Mouse (Mus musculus) heart, embryonic 14.5 days (tissue): ENCODE results near the gene Olfr473. TPM values are rescaled to one million over a fixed set of nuclear protein-coding genes. Genes with fewer than 3 reads are reported as not detected.
"Not testable (repeated sequence)": the region's sequence is repeated elsewhere in the genome, so short reads cannot be mapped to it uniquely, and the experiment has no call there.

Source experiments
- ATAC-seq: fragments of 200-750 bp; cut with Nextera tagmentation; 2 replicates; pipeline ENCODE4 v1.8.0; 2017; ENCODE audit warnings: low read depth, moderate TSS enrichment; ENCODE audit not compliant: insufficient number of reproducible peaks, insufficient read depth, low FRiP score
- H3K27ac ChIP-seq, 2 experiments: fragments of 200-500 bp in 1 of 2; fragments of 300-500 bp in 1 of 2; sonication (generic) in 1 of 2; replicated peaks in 1 of 2; 2 replicates each; pipeline ENCODE4 v1.5.1; 2012 to 2014; ENCODE audit warnings: low read depth in 2 of 2, low read length in 2 of 2, control low read depth in 1 of 2, mild to moderate bottlenecking in 1 of 2, mixed read lengths in 1 of 2; ENCODE audit not compliant: control insufficient read depth in 1 of 2, insufficient read depth in 1 of 2
- H3K27me3 ChIP-seq: fragments of 300-500 bp; sonication (generic); 2 replicates; pipeline ENCODE4 v1.6.1; 2014; ENCODE audit warnings: mild to moderate bottlenecking, low read length, control low read depth; ENCODE audit not compliant: control insufficient read depth, insufficient read depth
- H3K36me3 ChIP-seq: fragments of 300-500 bp; sonication (generic); 2 replicates; pipeline ENCODE4 v1.6.1; 2014; ENCODE audit warnings: mild to moderate bottlenecking, control low read depth, low read length, mixed read lengths; ENCODE audit not compliant: control insufficient read depth, insufficient read depth
- H3K4me1 ChIP-seq, 2 experiments: fragments of 200-500 bp in 1 of 2; fragments of 300-500 bp in 1 of 2; sonication (generic) in 1 of 2; 2 replicates each; pipeline ENCODE4 v1.6.1; 2012 to 2014; ENCODE audit warnings: low read length in 2 of 2, control low read depth in 1 of 2, mixed read lengths in 1 of 2; ENCODE audit not compliant: control insufficient read depth in 2 of 2, insufficient read depth in 2 of 2
- H3K4me2 ChIP-seq: fragments of 300-500 bp; sonication (generic); 2 replicates; pipeline ENCODE4 v1.6.1; 2014; ENCODE audit warnings: mild to moderate bottlenecking, low read length
- H3K4me3 ChIP-seq, 2 experiments: fragments of 200-500 bp in 1 of 2; fragments of 300-500 bp in 1 of 2; sonication (generic) in 1 of 2; 2 replicates each; pipeline ENCODE4 v1.5.1; 2012 to 2014; ENCODE audit warnings: low read length in 2 of 2, mild to moderate bottlenecking in 2 of 2, control low read depth in 1 of 2, low read depth in 1 of 2, moderate library complexity in 1 of 2; ENCODE audit not compliant: control insufficient read depth in 1 of 2, insufficient read depth in 1 of 2
- H3K9ac ChIP-seq: fragments of 300-500 bp; sonication (generic); 2 replicates; pipeline ENCODE4 v1.6.1; 2014; ENCODE audit warnings: mild to moderate bottlenecking, low read length
- H3K9me3 ChIP-seq: fragments of 300-500 bp; sonication (generic); 2 replicates; pipeline ENCODE4 v1.6.1; 2016; ENCODE audit warnings: low read length, control low read depth; ENCODE audit not compliant: control insufficient read depth
- WGBS: fragments of 180-500 bp; shearing (Covaris S2); extraction: QIAGEN DNeasy Blood & Tissue Kit; methylation state at CpG from one replicate; pipeline ENCODE4 v1.1.7; 2014; 5-methylcytosine and 5-hydroxymethylcytosine counted together
- polyA plus RNA-seq: library from polyadenylated mRNA; unstranded; fragments of >200 nt; fragmentation: Nextera tagmentation; extraction: Ambion mirVana; gene quantifications from 2 replicates; pipeline ENCODE4 v1.2.1, GENCODE M21; 2014

Olfr473 gene
- not detected in 2 replicates for polyA plus RNA-seq

GRCm38 (mm10) chr7:107930146-107930545 lies at the start of gene Olfr473:
Gene Olfr473 (plus strand): TSS chr7:107930446.
- no peak within 1 kb of the TSS for H3K27ac ChIP-seq
- WGBS: 88% methylated on average over 1 of the region's 1 CpGs
- H3K9ac ChIP-seq: no peak within 1 kb of the TSS
- ATAC-seq: no peak
- H3K36me3 ChIP-seq: no peaks in the 10 kb centered on the region
- H3K4me3 ChIP-seq: no peak within 1 kb of the TSS
- H3K27me3 ChIP-seq: no peaks in the 10 kb centered on the region
- no peaks in the 10 kb centered on the region for H3K4me1 ChIP-seq
- no peak within 1 kb of the TSS for H3K4me2 ChIP-seq
- no peaks in the 10 kb centered on the region for H3K9me3 ChIP-seq

- no peak within 1 kb of the TSS for H3K4me2 ChIP-seq
- no peaks in the 10 kb centered on the region for H3K27me3 ChIP-seq
- H3K9me3 ChIP-seq: no peaks in the 10 kb centered on the region
- H3K9ac ChIP-seq: no peak within 1 kb of the TSS
- H3K4me1 ChIP-seq: no peaks in the 10 kb centered on the region
- no peak for ATAC-seq
- no peaks in the 10 kb centered on the region for H3K36me3 ChIP-seq
- no peak within 1 kb of the TSS for H3K4me3 ChIP-seq
- H3K27ac ChIP-seq: no peak within 1 kb of the TSS
Measured at GRCm38 (mm10) chr7:107897602-107898001, 32.6 kb upstream of the Olfr473 start, which contains the start of gene Olfr472. Gene Olfr472 (plus strand): TSS chr7:107897902.

GRCm38 (mm10) chr7:107952539-107952938 lies 22.3 kb downstream of the Olfr473 start:
- H3K9ac ChIP-seq, H3K27ac ChIP-seq, H3K4me1 ChIP-seq, H3K36me3 ChIP-seq, H3K9me3 ChIP-seq, H3K4me3 ChIP-seq, H3K27me3 ChIP-seq, H3K4me2 ChIP-seq, ATAC-seq: not testable (repeated sequence)
- WGBS: 93% methylated on average over 12 of the region's 12 CpGs

GRCm38 (mm10) chr7:107954343-107954742 lies 24.1 kb downstream of the Olfr473 start, which contains the start of gene Olfr474:
Gene Olfr474 (plus strand): TSS chr7:107954643.
- no peak within 1 kb of the TSS for H3K27ac ChIP-seq
- H3K9me3 ChIP-seq: 0 out of 2 replicates have a peak, but pooled peaks cover 3% of the 10 kb centered on the region
- 70% methylated on average over 1 of the region's 1 CpGs for WGBS

DNA sequence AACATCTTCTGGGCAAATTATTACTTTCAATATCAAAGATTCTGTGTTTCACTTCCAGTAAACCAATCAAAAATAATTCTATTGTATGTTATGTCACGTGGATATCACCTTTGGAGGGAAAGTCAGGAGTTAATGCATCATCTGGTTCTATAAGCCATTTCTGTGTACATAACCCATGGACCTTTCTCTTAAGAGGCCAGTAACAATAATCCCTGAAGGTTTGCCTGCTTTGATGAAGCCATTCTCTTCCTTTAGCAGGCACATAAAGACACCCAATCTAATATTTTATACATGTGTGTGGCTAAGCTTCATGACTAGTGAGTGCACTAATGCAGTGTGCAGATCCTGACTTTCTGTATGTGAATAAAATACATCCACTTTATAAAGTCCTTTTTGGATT lies 34.3 kb downstream of the Olfr473 start, which contains the start of gene Olfr476:
TSS of gene Olfr476 (plus strand) at position 301 of the 400 bp plus-strand sequence.
- H3K27ac ChIP-seq: no peak within 1 kb of the TSS
- WGBS: 41% methylated on average over 1 of the region's 1 CpGs

More at GRCm38 (mm10) chr7:107954343-107954742, 24.1 kb downstream of the Olfr473 start, which contains the start of gene Olfr474:
- Histone ChIP-seq H3K4me2 (no peak within 1 kb of the TSS), H3K27me3 (no peaks in the 10 kb centered on the region), H3K4me3 (no peak within 1 kb of the TSS), H3K9ac (no peak within 1 kb of the TSS), H3K36me3 (no peaks in the 10 kb centered on the region), H3K4me1 (no peaks in the 10 kb centered on the region)
- ATAC-seq: no peak

More for the DNA sequence above, 34.3 kb downstream of the Olfr473 start, which contains the start of gene Olfr476:
- H3K4me1 ChIP-seq: no peaks in the 10 kb centered on the region
- no peak within 1 kb of the TSS for H3K4me2 ChIP-seq
- no peak within 1 kb of the TSS for H3K9ac ChIP-seq
- no peak within 1 kb of the TSS for H3K4me3 ChIP-seq
- H3K36me3 ChIP-seq: no peaks in the 10 kb centered on the region
- no peak for ATAC-seq
- H3K27me3 ChIP-seq: no peaks in the 10 kb centered on the region
- no peaks in the 10 kb centered on the region for H3K9me3 ChIP-seq

Other genes with a start within 250 kb of the Olfr473 start
- 1.1 TPM in 2 replicates for gene Cyb5r2, start 172.4 kb upstream of the Olfr473 start, polyA plus RNA-seq
- not detected in 2 replicates for gene Ovch2, start 129.2 kb upstream of the Olfr473 start, polyA plus RNA-seq
- gene Olfr467, start 118.2 kb upstream of the Olfr473 start, polyA plus RNA-seq: not detected in 2 replicates
- gene Olfr469, start 104.9 kb upstream of the Olfr473 start, polyA plus RNA-seq: not detected in 2 replicates
- not detected in 2 replicates for gene Olfr470, start 83.0 kb upstream of the Olfr473 start, polyA plus RNA-seq
- not detected in 2 replicates for gene Olfr472, start 32.5 kb upstream of the Olfr473 start, polyA plus RNA-seq
- gene Olfr474, start 24.2 kb downstream of the Olfr473 start, polyA plus RNA-seq: not detected in 2 replicates
- gene Olfr476, start 34.4 kb downstream of the Olfr473 start, polyA plus RNA-seq: not detected in 2 replicates
- not detected in 2 replicates for gene Olfr477, start 56.2 kb downstream of the Olfr473 start, polyA plus RNA-seq
- not detected in 2 replicates for gene Olfr478, start 103.5 kb downstream of the Olfr473 start, polyA plus RNA-seq
- gene Olfr479, start 120.2 kb downstream of the Olfr473 start, polyA plus RNA-seq: not detected in 2 replicates
- not detected in 2 replicates for gene Olfr480, start 136.9 kb downstream of the Olfr473 start, polyA plus RNA-seq
- gene Olfr481, start 149.4 kb downstream of the Olfr473 start, polyA plus RNA-seq: not detected in 2 replicates
- 0.09 TPM in 1 of 2 replicates, not detected in the other for gene Olfr482, start 167.1 kb downstream of the Olfr473 start, polyA plus RNA-seq
- not detected in 2 replicates for gene Olfr483, start 170.4 kb downstream of the Olfr473 start, polyA plus RNA-seq
- not detected in 2 replicates for gene Olfr484, start 197.0 kb downstream of the Olfr473 start, polyA plus RNA-seq
- gene Olfr485, start 229.4 kb downstream of the Olfr473 start, polyA plus RNA-seq: not detected in 2 replicates
- not detected in 2 replicates for gene Olfr486, start 242.3 kb downstream of the Olfr473 start, polyA plus RNA-seq